Mouse (Mus musculus): ENCODE data around the gene Ube2d1.

Ube2d1 gene

GRCm38 (mm10) chr10:71285126-71285580, at the start of gene Ube2d1:
Gene Ube2d1, minus strand, starts transcription at chr10:71285262.
- DNase-seq (ENCODE audit: low read depth) = no peak

DNA sequence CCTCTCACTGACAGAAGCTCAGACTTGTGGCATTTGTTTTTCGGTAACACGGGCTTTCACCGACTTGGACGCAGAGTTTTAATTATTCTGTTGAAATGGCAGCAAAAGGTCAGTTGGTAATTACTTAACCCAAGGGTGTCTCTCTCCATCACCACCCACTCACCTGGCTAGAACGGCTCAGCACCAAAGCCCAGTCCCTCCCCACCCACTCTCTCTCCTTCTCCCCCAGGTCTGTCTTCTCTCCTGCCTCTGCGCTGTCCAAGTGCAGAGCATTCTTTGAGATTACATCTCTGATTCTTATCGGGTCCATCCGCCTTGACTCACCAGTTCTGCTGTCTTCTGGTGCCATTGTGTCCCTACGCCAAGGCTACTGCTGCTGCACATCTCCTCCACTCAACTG, 47.8 kb upstream of the Ube2d1 start:
- no peak for DNase-seq (ENCODE audit: low read depth)

DNA sequence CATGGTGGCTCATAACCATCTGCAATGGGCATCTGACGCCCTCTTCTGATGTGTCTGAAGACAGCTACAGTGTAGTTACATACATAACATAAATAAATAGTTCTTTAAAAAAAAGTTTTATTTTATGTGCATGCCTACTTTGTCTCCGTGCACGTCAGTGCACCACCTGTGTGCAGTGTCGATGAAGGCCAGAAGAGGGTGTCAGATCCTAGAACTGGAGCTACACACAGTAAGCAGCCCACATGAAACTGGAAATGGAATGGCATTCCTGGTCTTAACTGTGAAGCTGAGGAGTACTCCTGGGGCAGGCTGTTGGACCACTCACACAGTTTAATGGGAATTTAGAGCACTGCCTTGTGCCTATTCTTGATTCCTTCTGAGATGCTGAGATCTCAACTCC, 47.3 kb upstream of the Ube2d1 start:
- DNase-seq (ENCODE audit: low read depth) = no peak

DNA sequence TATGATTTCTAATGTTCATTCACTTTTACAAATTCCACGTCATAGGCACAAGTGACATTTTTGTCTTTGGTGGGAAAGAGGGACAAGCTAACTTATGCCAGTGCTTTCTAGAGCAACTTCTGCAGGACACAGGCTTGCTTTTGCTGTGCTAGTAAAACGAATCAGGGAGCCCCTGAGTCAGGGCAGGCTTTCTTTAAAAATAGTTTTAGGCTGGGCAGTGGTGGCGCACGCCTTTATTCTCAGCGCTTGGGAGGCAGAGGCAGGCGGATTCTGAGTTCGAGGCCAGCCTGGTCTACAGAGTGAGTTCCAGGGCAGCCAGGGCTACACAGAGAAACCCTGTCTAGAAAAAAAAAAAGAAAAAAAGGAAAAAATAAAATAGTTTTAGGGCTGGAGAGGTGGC, 46.8 kb upstream of the Ube2d1 start:
- no peak for DNase-seq (ENCODE audit: low read depth)

DNA sequence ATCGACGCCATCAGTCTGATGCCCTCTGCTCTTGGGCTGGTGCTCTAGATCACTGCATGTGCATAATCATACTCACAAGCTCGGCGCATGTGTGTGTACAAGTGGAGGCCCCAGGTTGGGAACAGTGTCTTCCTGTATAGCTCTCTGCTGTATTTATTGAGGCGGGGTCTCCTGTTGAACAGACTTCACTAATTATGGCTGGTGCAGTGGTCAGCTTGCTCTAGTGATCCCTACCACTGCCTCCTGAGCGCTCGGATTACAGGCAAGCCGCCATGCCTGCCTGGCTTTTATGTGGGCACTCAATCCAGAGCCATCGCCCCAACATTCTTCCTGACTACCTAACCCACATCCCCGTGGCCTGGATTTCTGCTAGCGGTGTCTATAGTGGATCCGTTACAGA, 45.0 kb upstream of the Ube2d1 start:
- DNase-seq (ENCODE audit: low read depth) = no peak

- no peak for DNase-seq (ENCODE audit: low read depth)
Measured at GRCm38 (mm10) chr10:71329295-71329694, 44.2 kb upstream of the Ube2d1 start.

DNA sequence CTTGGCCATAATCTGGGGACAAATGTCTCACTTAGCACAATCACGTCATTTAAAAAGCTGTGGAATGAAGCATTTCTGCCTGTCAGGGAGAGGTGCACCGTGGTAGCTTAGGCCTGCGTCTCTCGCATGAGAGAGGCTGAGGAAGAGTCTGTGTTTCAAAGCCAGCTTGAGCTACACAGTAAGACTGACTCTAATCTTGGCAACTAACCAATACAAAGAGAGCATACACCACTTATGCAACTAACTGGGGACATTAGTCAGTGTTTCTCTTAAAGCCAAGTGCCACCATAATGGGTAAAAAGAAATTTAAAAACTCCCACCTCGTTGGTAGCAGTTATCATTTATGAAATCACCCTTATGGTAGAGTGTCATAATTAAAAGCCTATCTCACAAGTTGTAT, 43.8 kb upstream of the Ube2d1 start:
- no peak for DNase-seq (ENCODE audit: low read depth)

GRCm38 (mm10) chr10:71328382-71328781, 43.3 kb upstream of the Ube2d1 start:
- DNase-seq (ENCODE audit: low read depth) = no peak

GRCm38 (mm10) chr10:71327386-71327785, 42.3 kb upstream of the Ube2d1 start:
- no peak for DNase-seq (ENCODE audit: low read depth)

GRCm38 (mm10) chr10:71326789-71327188, 41.7 kb upstream of the Ube2d1 start:
- no peak for DNase-seq (ENCODE audit: low read depth)

GRCm38 (mm10) chr10:71326123-71326522, 41.1 kb upstream of the Ube2d1 start:
- DNase-seq (ENCODE audit: low read depth) = no peak

GRCm38 (mm10) chr10:71323669-71324068, 38.6 kb upstream of the Ube2d1 start:
- DNase-seq (ENCODE audit: low read depth) = no peak

DNA sequence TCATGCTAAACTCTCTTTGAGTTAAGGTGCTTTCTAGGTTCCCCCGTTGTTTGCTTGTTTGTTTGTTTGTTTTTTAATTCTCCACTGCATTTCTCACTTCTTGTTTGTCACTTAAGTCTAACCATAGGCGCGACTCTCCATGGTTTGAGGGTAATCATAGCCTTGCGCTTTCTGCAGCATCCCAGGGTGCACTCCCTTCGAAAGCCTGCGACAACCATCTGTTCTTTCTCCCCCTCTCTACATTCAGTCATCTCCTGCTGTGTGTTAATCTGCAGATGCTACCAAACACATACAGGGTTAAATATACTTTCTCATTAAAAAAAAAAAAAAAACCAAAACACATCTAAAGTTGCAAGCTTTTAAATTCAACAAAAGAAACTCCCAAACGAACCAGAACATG, 31.4 kb upstream of the Ube2d1 start:
- no peak for DNase-seq (ENCODE audit: low read depth)

DNA sequence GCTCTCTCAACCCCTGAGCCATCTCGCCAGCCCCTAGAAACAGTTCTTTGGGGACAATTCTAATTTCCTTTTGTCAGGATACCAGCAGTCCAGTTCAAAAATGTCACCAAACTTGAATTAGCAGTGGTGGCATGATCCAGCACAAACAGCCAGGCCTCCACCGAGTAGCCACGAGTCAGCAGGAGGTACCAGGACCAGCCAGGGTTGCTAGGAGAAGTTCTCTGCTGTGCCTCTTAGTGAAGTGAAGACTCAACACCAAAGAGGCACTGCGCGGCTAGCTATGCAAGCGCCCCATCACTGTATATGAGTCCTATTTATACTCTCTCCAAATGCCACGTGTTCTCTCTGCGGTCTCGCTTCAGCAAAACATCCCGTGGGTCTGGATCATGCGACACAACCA, 31.0 kb upstream of the Ube2d1 start:
- DNase-seq (ENCODE audit: low read depth) = no peak

DNA sequence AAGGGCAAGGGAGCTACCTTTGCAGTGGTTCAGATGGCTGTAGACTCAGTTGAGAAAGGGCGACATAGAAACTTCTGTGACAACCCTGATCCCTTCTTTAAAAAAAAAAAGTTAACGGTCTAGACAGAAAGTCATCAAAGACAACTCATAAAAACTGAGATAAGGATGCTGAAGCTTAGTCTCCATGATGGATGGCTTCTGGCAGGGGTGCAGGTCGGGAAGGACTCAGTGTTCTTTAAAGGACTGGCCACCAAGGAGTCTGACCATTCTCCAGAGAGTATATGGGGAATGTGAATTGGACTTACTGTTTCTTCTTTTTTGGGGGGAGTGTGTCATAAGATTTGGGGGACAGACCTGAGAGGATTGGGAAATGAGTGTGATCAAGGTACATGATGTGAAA, 29.5 kb upstream of the Ube2d1 start:
- no peak for DNase-seq (ENCODE audit: low read depth)

- no peak for DNase-seq (ENCODE audit: low read depth)
Measured at GRCm38 (mm10) chr10:71310288-71310687, 25.2 kb upstream of the Ube2d1 start.

- DNase-seq (ENCODE audit: low read depth) = no peak
Measured at GRCm38 (mm10) chr10:71308199-71308598, 23.1 kb upstream of the Ube2d1 start.

GRCm38 (mm10) chr10:71306759-71307158, 21.7 kb upstream of the Ube2d1 start:
- no peak for DNase-seq (ENCODE audit: low read depth)

DNA sequence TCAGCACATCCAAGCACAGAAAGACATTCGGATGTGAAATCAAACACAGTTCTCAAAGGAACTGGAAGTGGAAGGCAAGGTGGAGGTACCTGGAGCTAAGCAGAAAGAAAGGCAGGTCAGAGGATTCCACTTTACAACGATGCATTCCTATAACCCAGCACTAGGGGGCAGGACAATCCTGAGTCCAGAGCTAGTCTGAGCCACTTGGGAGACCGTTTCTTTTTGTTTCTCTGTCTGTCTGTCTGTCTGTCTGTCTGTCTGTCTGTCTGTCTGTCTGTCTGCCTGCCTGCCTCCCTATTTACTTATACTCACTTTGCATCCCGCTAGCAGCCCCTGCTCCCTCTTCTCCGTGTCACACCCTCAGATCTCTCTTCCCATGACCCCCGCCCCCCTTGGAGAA, 21.1 kb upstream of the Ube2d1 start:
- no peak for DNase-seq (ENCODE audit: low read depth)

DNA sequence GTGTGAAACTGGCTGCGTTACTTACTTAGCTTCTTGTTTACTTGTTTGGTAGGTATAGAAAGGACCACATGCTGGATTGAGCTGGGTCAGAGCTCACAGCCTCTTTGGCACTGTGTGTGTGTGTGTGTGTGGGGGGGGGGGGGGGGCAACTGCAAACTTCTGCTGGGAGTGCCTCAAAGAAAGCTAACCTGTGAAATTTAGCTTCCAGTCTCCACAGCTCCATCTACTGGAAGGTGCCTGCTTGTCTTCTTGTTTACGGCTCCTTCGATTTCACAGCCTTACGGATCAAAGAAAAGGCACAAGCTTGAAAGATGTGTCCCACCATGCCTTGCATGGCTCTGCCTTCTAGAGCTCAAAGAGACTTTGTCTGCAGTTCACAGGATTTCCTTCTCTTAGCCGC, 17.4 kb upstream of the Ube2d1 start:
- DNase-seq (ENCODE audit: low read depth) = no peak

- DNase-seq (ENCODE audit: low read depth) = no peak
Measured at GRCm38 (mm10) chr10:71300161-71300560, 15.1 kb upstream of the Ube2d1 start.

DNA sequence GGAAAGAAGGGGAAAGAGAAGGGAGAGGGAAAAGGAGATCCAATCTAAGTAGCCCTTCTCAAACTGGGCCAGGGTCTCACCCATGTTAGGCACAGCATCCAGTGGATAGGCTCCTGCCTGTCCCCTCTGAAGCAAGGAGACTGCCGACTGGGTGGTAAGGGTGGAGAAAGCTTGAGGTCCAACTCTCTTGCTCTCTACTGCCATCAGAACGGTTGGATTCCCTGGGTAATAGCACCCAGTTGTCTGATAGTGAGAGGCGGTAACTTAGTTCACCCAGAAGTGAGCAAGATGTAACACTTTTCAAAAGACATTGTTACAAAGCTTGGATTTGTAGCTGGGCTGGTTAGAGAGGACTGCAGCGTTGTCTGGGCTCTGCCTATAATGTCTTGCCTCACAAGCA, 8.2 kb upstream of the Ube2d1 start:
- DNase-seq (ENCODE audit: low read depth) = no peak

- DNase-seq (ENCODE audit: low read depth) = no peak
Measured at GRCm38 (mm10) chr10:71292254-71292653, 7.2 kb upstream of the Ube2d1 start.

DNA sequence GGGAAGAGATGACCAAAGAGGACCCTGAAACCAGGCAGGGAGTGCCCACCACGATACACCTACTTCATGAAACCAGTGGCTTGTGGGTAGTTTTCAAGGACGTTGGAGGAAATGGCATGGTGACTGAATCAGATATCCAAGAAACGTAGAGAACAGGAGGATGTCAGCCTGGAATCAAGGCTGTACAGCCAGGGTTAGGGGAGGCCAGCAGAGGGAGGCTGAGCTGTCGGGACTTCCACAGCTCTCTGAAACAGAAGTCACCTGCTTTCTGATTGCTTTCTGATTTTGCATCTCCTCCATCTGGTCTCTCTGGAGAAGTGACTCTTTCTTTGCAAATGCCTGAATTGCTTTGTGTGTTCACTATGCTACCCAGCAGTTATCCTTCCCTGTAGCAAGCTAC, 6.7 kb upstream of the Ube2d1 start:
- DNase-seq (ENCODE audit: low read depth) = no peak

- DNase-seq (ENCODE audit: low read depth) = no peak
Measured at GRCm38 (mm10) chr10:71291179-71291661, 6.2 kb upstream of the Ube2d1 start.

Measured in c-Kit-positive CD71-positive TER-119-negative erythroid progenitor cells, embryonic 14.5 days (primary cell).